Comparison of ENCODE assay signal across 11 mouse cellular contexts in the genomic region with DNA sequence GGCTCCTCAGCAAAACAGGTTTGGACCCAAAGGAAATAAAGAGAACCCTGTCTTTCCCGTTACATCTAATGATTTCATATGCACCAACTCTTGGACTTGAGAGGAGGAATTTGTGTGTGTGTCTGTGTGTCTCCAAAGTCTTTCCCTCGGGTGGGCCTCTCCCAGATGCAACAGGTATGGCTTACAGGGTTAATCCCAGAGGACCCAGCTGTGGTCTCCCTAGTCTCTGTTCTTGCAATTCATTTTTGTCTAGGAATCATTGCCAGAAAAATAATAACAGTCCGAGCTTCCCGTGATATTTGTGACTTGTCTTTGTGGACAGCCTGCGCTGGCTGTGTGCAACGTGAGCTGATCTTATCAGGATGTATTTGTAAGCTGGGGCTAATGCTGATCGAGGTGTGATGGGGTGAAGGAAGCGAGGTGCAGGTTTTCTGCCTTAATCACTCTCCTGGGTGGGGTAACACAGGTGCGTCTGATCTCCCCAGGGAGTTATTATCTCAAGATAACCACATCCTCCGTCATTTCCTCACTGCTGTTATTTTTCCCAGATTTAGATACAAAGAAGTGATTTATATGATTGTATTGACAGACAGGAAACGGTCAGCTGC.
DNase-seq lines count a peak whose midpoint lies in the region; ATAC-seq and TF ChIP-seq lines count a peak whose summit lies in the region.
"Had no signal": no experiment of that assay in that cellular context is flagged by ENCODE, and none has a peak within 500 bp of the region (broad histone marks: within the 10 kb centered on the region; RNA-seq: fewer than 3 reads in every experiment).

No protein-coding gene starts in this region.

- 32% methylated on average over 11 of the region's 11 CpGs for WGBS in kidney, adult 2 months
- 27% methylated on average over 11 of the region's 11 CpGs for WGBS in embryonic facial prominence, embryonic 14.5 days
- 32% methylated on average over 11 of the region's 11 CpGs for WGBS in intestine, embryonic 14.5 days

- no peaks in the 10 kb centered on the region for H3K9me3 ChIP-seq in embryonic facial prominence, embryonic 14.5 days (ENCODE audit: control insufficient read depth, low read length)
- peaks cover 2% of the 10 kb centered on the region; the same call in 1 of the 2 replicates for H3K9me3 ChIP-seq in intestine, embryonic 14.5 days (ENCODE audit: control insufficient read depth, low read length)

- TF ChIP-seq CTCF in kidney, adult 2 months (conservative IDR thresholded peaks at IDR 0.05; ENCODE audit: insufficient read depth, insufficient read length, low read depth, low read length) = no peak

- DNase-seq in kidney, adult 2 months = peak; percentile 17
- no peak for DNase-seq in kidney, postnatal 25 days
- DNase-seq in embryonic facial prominence, embryonic 14.5 days (ENCODE audit: low spot score) = peak; percentile 37
- DNase-seq in intestine, embryonic 14.5 days (ENCODE audit: low spot score) = no peak
- peak; percentile 11 for DNase-seq in neural tube, embryonic 10.5 days (ENCODE audit: extremely low spot score, low spot score)
- DNase-seq in gastrocnemius, adult 8-10 months (ENCODE audit: low spot score in 2 of 2) = no peak
- DNase-seq: adrenal gland, postnatal 25 days; cerebellum, adult 9-10 months; lung, adult 2 months had no signal

- peak overlapping the region; percentile 17; the same call in 1 of the 2 replicates for H3K4me2 ChIP-seq in embryonic facial prominence, embryonic 14.5 days (ENCODE audit: low read depth, low read length)
- peak overlapping the region; percentile 37; the same call in 1 of the 2 replicates for H3K4me2 ChIP-seq in intestine, embryonic 14.5 days (ENCODE audit: low read length)
- H3K4me2 ChIP-seq: forebrain, embryonic 15.5 days had no signal

- no peak overlapping the region for H3K9ac ChIP-seq in embryonic facial prominence, embryonic 14.5 days (ENCODE audit: low read depth, low read length)
- no peak overlapping the region for H3K9ac ChIP-seq in intestine, embryonic 14.5 days (ENCODE audit: low read length)
- H3K9ac ChIP-seq: forebrain, embryonic 15.5 days had no signal

- H3K4me3 ChIP-seq in kidney, adult 2 months (ENCODE audit: insufficient read depth, low read depth, low read length) = no peak overlapping the region
- H3K4me3 ChIP-seq in embryonic facial prominence, embryonic 14.5 days (ENCODE audit: low read depth, low read length) = no peak overlapping the region
- H3K4me3 ChIP-seq in intestine, embryonic 14.5 days (ENCODE audit: low read depth, low read length) = no peak overlapping the region
- H3K4me3 ChIP-seq: forebrain, embryonic 15.5 days had no signal

- no peaks in the 10 kb centered on the region for H3K4me1 ChIP-seq in kidney, adult 2 months (ENCODE audit: control insufficient read depth, insufficient read depth, low read length)
- H3K4me1 ChIP-seq in embryonic facial prominence, embryonic 14.5 days (ENCODE audit: control insufficient read depth, insufficient read depth, low read length) = peaks cover 5% of the 10 kb centered on the region; the same call in 1 of the 2 replicates
- H3K4me1 ChIP-seq in intestine, embryonic 14.5 days (replicated peaks; ENCODE audit: control insufficient read depth, insufficient read depth, low read length) = peaks cover 5% of the 10 kb centered on the region; the same call in 1 of the 2 replicates

- TF ChIP-seq POLR2A in kidney, adult 2 months (IDR thresholded peaks at IDR 0.05; ENCODE audit: low read depth, low read length) = no peak

- H3K36me3 ChIP-seq in kidney, adult 2 months (ENCODE audit: control insufficient read depth, insufficient read depth, low read length) = no peaks in the 10 kb centered on the region
- no peaks in the 10 kb centered on the region for H3K36me3 ChIP-seq in embryonic facial prominence, embryonic 14.5 days (ENCODE audit: control insufficient read depth, insufficient read depth, low read length)
- H3K36me3 ChIP-seq in intestine, embryonic 14.5 days (ENCODE audit: control insufficient read depth, insufficient read depth, low read length) = no peaks in the 10 kb centered on the region
- H3K36me3 ChIP-seq: forebrain, embryonic 15.5 days had no signal

- peak; percentile 78; the same call in 1 of the 2 replicates for ATAC-seq in embryonic facial prominence, embryonic 14.5 days (ENCODE audit: low read depth)
- ATAC-seq in intestine, embryonic 14.5 days (replicated peaks; ENCODE audit: low FRiP score, low TSS enrichment, low read depth) = no peak; the same call in 1 of the 2 replicates
- ATAC-seq in erythroid progenitor cell, adult 5-6 weeks (replicated peaks; ENCODE audit: low FRiP score, poor library complexity, severe bottlenecking) = no peak
- ATAC-seq: forebrain, embryonic 15.5 days had no signal

- no peak overlapping the region for H3K27ac ChIP-seq in kidney, adult 2 months (ENCODE audit: insufficient read depth, low read depth, low read length)
- H3K27ac ChIP-seq in embryonic facial prominence, embryonic 14.5 days (replicated peaks; ENCODE audit: low read depth, low read length) = no peak overlapping the region
- no peak overlapping the region for H3K27ac ChIP-seq in intestine, embryonic 14.5 days (ENCODE audit: low read depth)
- H3K27ac ChIP-seq: forebrain, embryonic 15.5 days had no signal

- no peaks in the 10 kb centered on the region for H3K27me3 ChIP-seq in kidney, adult 2 months (replicated peaks; ENCODE audit: control insufficient read depth, insufficient read depth, low read length)
- H3K27me3 ChIP-seq in embryonic facial prominence, embryonic 14.5 days (replicated peaks; ENCODE audit: control insufficient read depth, insufficient read depth, low read length) = no peaks in the 10 kb centered on the region
- no peaks in the 10 kb centered on the region for H3K27me3 ChIP-seq in intestine, embryonic 14.5 days (replicated peaks; ENCODE audit: control insufficient read depth, insufficient read depth, low read length)
- H3K27me3 ChIP-seq: forebrain, embryonic 15.5 days had no signal

Comparison
In these comparisons a context has a peak if more than half of its experiments do, and no peak if none do; other contexts are left out.
1. DNase-seq: peak in kidney, adult 2 months (single experiment), embryonic facial prominence, embryonic 14.5 days (single experiment) and neural tube, embryonic 10.5 days (single experiment); none in kidney, postnatal 25 days (0 of 2), intestine, embryonic 14.5 days (single experiment) and gastrocnemius, adult 8-10 months (0 of 2).